Mouse (Mus musculus) embryonic facial prominence, embryonic 14.5 days (tissue): ENCODE measurements around the gene Sebox. TPM values are rescaled to one million over a fixed set of nuclear protein-coding genes. Genes with fewer than 3 reads are reported as not detected.

Experiments used
- ATAC-seq: fragments of 200-750 bp; cut with Nextera tagmentation; 2 replicates; pipeline ENCODE4 v1.8.0; 2017; ENCODE audit warnings: low read depth, moderate number of reproducible peaks, moderate TSS enrichment
- DNase-seq: peaks from one replicate; pipeline ENCODE4 v3.0.0-alpha.2; 2015; ENCODE audit warnings: low spot score
- H3K27ac ChIP-seq: fragments of 300-500 bp; sonication (generic); replicated peaks from 2 replicates; pipeline ENCODE4 v1.5.1; 2014; ENCODE audit warnings: low read depth, mild to moderate bottlenecking, low read length, moderate library complexity
- H3K27me3 ChIP-seq: fragments of 300-500 bp; sonication (generic); replicated peaks from 2 replicates; pipeline ENCODE4 v1.6.1; 2014; ENCODE audit warnings: low read length; ENCODE audit not compliant: control insufficient read depth, insufficient read depth
- H3K36me3 ChIP-seq: fragments of 300-500 bp; sonication (generic); 2 replicates; pipeline ENCODE4 v1.6.1; 2014; ENCODE audit warnings: low read length, mixed read lengths; ENCODE audit not compliant: control insufficient read depth, insufficient read depth
- H3K4me1 ChIP-seq: fragments of 300-500 bp; sonication (generic); 2 replicates; pipeline ENCODE4 v1.6.1; 2014; ENCODE audit warnings: antibody characterized with exemption, low read length; ENCODE audit not compliant: control insufficient read depth, insufficient read depth
- H3K4me2 ChIP-seq: fragments of 300-500 bp; sonication (generic); 2 replicates; pipeline ENCODE4 v1.6.1; 2014; ENCODE audit warnings: low read depth, mild to moderate bottlenecking, low read length, moderate library complexity, mixed read lengths
- H3K4me3 ChIP-seq: fragments of 300-500 bp; sonication (generic); 2 replicates; pipeline ENCODE4 v1.5.1; 2014; ENCODE audit warnings: low read depth, mild to moderate bottlenecking, low read length
- H3K9ac ChIP-seq: fragments of 300-500 bp; sonication (generic); 2 replicates; pipeline ENCODE4 v1.6.1; 2014; ENCODE audit warnings: low read depth, mild to moderate bottlenecking, low read length, moderate library complexity, mixed read lengths
- H3K9me3 ChIP-seq: fragments of 300-500 bp; sonication (generic); 2 replicates; pipeline ENCODE4 v1.6.1; 2016; ENCODE audit warnings: low read length; ENCODE audit not compliant: control insufficient read depth
- WGBS: fragments of 180-500 bp; shearing (Covaris S2); extraction: QIAGEN DNeasy Blood & Tissue Kit; methylation state at CpG from one replicate; pipeline ENCODE4 v1.1.7; 2014; 5-methylcytosine and 5-hydroxymethylcytosine counted together
- polyA plus RNA-seq: library from polyadenylated mRNA; unstranded; fragments of >200 nt; fragmentation: Nextera tagmentation; extraction: Ambion mirVana; gene quantifications from 2 replicates; pipeline ENCODE4 v1.2.1, GENCODE M21; 2014

The Sebox gene
- polyA plus RNA-seq, 1 experiment from 2014 or later, result 0.17 TPM

GRCm38 (mm10) chr11:78535376-78536079 is 32.3 kb downstream of the Sebox start:
- Histone ChIP-seq H3K27ac (peak overlapping the region; percentile 95), H3K4me3 (peak overlapping the region; percentile 73), H3K36me3 (peaks cover 35% of the 10 kb centered on the region), H3K27me3 (no peaks in the 10 kb centered on the region), H3K9ac (peak overlapping the region; percentile 83), H3K4me2 (peak overlapping the region; percentile 75), H3K9me3 (no peaks in the 10 kb centered on the region), H3K4me1 (peaks cover 16% of the 10 kb centered on the region)
- ATAC-seq, result peak; percentile 61
- WGBS, result under 1% methylated on average over 22 of the region's 23 CpGs
- DNase-seq, result peak; percentile 88

GRCm38 (mm10) chr11:78536080-78536689 is 32.9 kb downstream of the Sebox start, which contains the start of the genes Tnfaip1 and Ift20:
TSS of gene Tnfaip1 (minus strand) at chr11:78536332.
TSS of gene Ift20 (plus strand) at chr11:78536361.
- H3K36me3 ChIP-seq, result peaks cover 35% of the 10 kb centered on the region
- H3K9me3 ChIP-seq, result no peaks in the 10 kb centered on the region
- DNase-seq (peak; percentile 100), ATAC-seq (peak; percentile 99)
- H3K4me2 ChIP-seq, result peak within 1 kb of the TSS; percentile 84
- H3K27me3 ChIP-seq, result no peaks in the 10 kb centered on the region
- WGBS, result under 1% methylated on average over 47 of the region's 52 CpGs
- peak within 1 kb of the TSS; percentile 95 for H3K27ac ChIP-seq
- H3K4me1 ChIP-seq, result peaks cover 16% of the 10 kb centered on the region
- H3K9ac ChIP-seq, result peak within 1 kb of the TSS; percentile 83
- peak within 1 kb of the TSS; percentile 73 for H3K4me3 ChIP-seq

GRCm38 (mm10) chr11:78536690-78537084 is 33.4 kb downstream of the Sebox start:
- ATAC-seq, result no peak
- peak; percentile 20 for DNase-seq

GRCm38 (mm10) chr11:78540358-78540757 is 37.1 kb downstream of the Sebox start:
- Histone ChIP-seq H3K36me3 (peaks cover 59% of the 10 kb centered on the region), H3K4me1 (peaks cover 6% of the 10 kb centered on the region; the same call in 1 of the 2 replicates), H3K4me3 (no peak overlapping the region), H3K27ac (no peak overlapping the region), H3K27me3 (no peaks in the 10 kb centered on the region), H3K4me2 (no peak overlapping the region), H3K9me3 (no peaks in the 10 kb centered on the region), H3K9ac (no peak overlapping the region)
- peak; percentile 31 for DNase-seq
- no peak for ATAC-seq
- 85% methylated on average over 3 of the region's 3 CpGs for WGBS

More at GRCm38 (mm10) chr11:78536690-78537084, 33.4 kb downstream of the Sebox start:
- under 1% methylated on average over 14 of the region's 14 CpGs for WGBS
- Histone ChIP-seq H3K4me2 (peak overlapping the region; percentile 84), H3K36me3 (peaks cover 38% of the 10 kb centered on the region), H3K27me3 (no peaks in the 10 kb centered on the region), H3K4me1 (peaks cover 16% of the 10 kb centered on the region), H3K4me3 (peak overlapping the region; percentile 73), H3K9me3 (no peaks in the 10 kb centered on the region), H3K9ac (peak overlapping the region; percentile 83), H3K27ac (peak overlapping the region; percentile 91)

- Histone ChIP-seq H3K27me3 (no peaks in the 10 kb centered on the region), H3K36me3 (peaks cover 46% of the 10 kb centered on the region), H3K4me2 (no peak overlapping the region), H3K9ac (no peak overlapping the region), H3K4me1 (peaks cover 10% of the 10 kb centered on the region), H3K4me3 (no peak overlapping the region), H3K9me3 (no peaks in the 10 kb centered on the region), H3K27ac (no peak overlapping the region)
- WGBS, result 92% methylated on average over 7 of the region's 7 CpGs
- no peak for DNase-seq
- ATAC-seq, result no peak
These were observed 41.3 kb downstream of the Sebox start for GRCm38 (mm10) chr11:78544449-78545111.

- WGBS, result 66% methylated on average over 8 of the region's 8 CpGs
These were observed 41.9 kb downstream of the Sebox start for GRCm38 (mm10) chr11:78545181-78545580.

DNA sequence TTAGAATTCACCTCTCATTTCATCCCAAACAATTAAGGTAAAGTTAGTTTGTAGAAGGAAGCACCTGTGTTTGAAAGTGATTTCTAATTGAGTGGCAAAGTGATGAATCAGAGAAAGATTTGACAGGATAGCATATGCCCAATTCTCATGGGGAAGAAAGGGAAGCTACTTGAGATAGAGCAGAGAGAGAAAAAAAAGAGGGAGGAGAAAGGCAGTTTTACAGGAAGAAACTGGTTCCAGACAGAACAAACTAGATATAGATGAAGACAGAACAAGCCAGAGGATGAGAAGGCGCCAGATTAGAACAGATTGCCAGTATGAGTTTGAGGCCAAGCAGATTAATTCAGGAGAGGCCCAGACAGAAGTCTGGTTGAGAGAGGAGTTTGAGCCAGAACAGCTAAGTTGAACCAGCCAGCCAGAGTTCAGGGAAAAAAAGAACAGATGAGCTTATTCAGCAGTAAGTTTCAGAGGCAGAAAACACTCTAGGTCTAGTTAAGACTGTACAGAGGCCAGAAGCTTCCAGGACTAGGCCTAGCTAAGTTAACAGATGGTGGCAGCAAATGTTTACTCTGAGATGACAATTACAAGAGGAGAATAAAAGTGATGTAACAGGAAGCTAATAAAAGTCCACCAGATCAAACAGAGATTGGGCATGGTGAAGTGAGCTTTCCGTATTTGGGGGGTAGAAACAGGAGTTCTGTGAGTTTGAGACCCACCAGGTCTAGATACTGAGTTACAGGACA is 44.6 kb downstream of the Sebox start:
- H3K9me3 ChIP-seq, result no peaks in the 10 kb centered on the region
- H3K36me3 ChIP-seq, result peaks cover 20% of the 10 kb centered on the region
- no peak overlapping the region for H3K9ac ChIP-seq
- H3K4me3 ChIP-seq, result no peak overlapping the region
- peaks cover 13% of the 10 kb centered on the region for H3K4me1 ChIP-seq
- ATAC-seq (no peak), DNase-seq (no peak)
- 89% methylated on average over 2 of the region's 2 CpGs for WGBS
- no peak overlapping the region for H3K27ac ChIP-seq
- H3K4me2 ChIP-seq, result no peak overlapping the region
- H3K27me3 ChIP-seq, result no peaks in the 10 kb centered on the region

More at GRCm38 (mm10) chr11:78545181-78545580, 41.9 kb downstream of the Sebox start:
- no peaks in the 10 kb centered on the region for H3K9me3 ChIP-seq
- H3K4me1 ChIP-seq, result peaks cover 13% of the 10 kb centered on the region
- H3K9ac ChIP-seq, result no peak overlapping the region
- H3K36me3 ChIP-seq, result peaks cover 40% of the 10 kb centered on the region
- no peak overlapping the region for H3K4me3 ChIP-seq
- H3K4me2 ChIP-seq, result no peak overlapping the region
- no peak for DNase-seq
- no peak overlapping the region for H3K27ac ChIP-seq
- H3K27me3 ChIP-seq, result no peaks in the 10 kb centered on the region
- ATAC-seq, result no peak

- 8% methylated on average over 5 of the region's 5 CpGs for WGBS
- ATAC-seq (no peak), DNase-seq (no peak)
- Histone ChIP-seq H3K4me1 (peaks cover 13% of the 10 kb centered on the region), H3K9me3 (0 out of 2 replicates have a peak, but pooled peaks cover 5% of the 10 kb centered on the region), H3K9ac (peak overlapping the region; percentile 79), H3K27me3 (no peaks in the 10 kb centered on the region), H3K36me3 (0 out of 2 replicates have a peak, but pooled peaks cover 5% of the 10 kb centered on the region), H3K4me3 (peak overlapping the region; percentile 74), H3K4me2 (peak overlapping the region; percentile 78), H3K27ac (0 out of 2 replicates have a peak overlapping the region, but pooled peaks have one; percentile 78)
These were observed 46.3 kb downstream of the Sebox start for GRCm38 (mm10) chr11:78549491-78549987.
